Mouse (Mus musculus) limb, embryonic 11.5 days (tissue): Measurements from ENCODE around the gene Ly75. TPM values are rescaled to one million over a fixed set of nuclear protein-coding genes. Genes with fewer than 3 reads are reported as not detected.

Source experiments
- ATAC-seq: fragments of 200-750 bp; cut with Nextera tagmentation; 2 replicates; pipeline ENCODE4 v1.8.0; 2017; ENCODE audit warnings: low read depth; ENCODE audit not compliant: insufficient number of reproducible peaks, low FRiP score, low TSS enrichment
- DNase-seq: peaks from one replicate; pipeline ENCODE4 v3.0.0-alpha.2; 2015; ENCODE audit warnings: low spot score
- H3K27ac ChIP-seq: fragments of 300-500 bp; sonication (generic); replicated peaks from 2 replicates; pipeline ENCODE4 v1.5.1; 2014; ENCODE audit warnings: low read depth, mild to moderate bottlenecking, low read length
- H3K27me3 ChIP-seq: fragments of 300-500 bp; sonication (generic); 2 replicates; pipeline ENCODE4 v1.6.1; 2014; ENCODE audit warnings: mild to moderate bottlenecking, low read length, mixed read lengths; ENCODE audit not compliant: control insufficient read depth, insufficient read depth
- H3K36me3 ChIP-seq: fragments of 300-500 bp; sonication (generic); 2 replicates; pipeline ENCODE4 v1.6.1; 2014; ENCODE audit warnings: mild to moderate bottlenecking, low read length, moderate library complexity, mixed read lengths; ENCODE audit not compliant: control insufficient read depth, insufficient read depth
- H3K4me1 ChIP-seq: fragments of 300-500 bp; sonication (generic); 2 replicates; pipeline ENCODE4 v1.6.1; 2014; ENCODE audit warnings: low read length, mixed read lengths; ENCODE audit not compliant: control insufficient read depth, insufficient read depth
- H3K4me2 ChIP-seq: fragments of 300-500 bp; sonication (generic); 2 replicates; pipeline ENCODE4 v1.6.1; 2014; ENCODE audit warnings: low read depth, mild to moderate bottlenecking, moderate library complexity; ENCODE audit not compliant: severe bottlenecking
- H3K4me3 ChIP-seq: fragments of 300-500 bp; sonication (generic); 2 replicates; pipeline ENCODE4 v1.5.1; 2014; ENCODE audit warnings: low read depth, low read length
- H3K9ac ChIP-seq: fragments of 300-500 bp; sonication (generic); 2 replicates; pipeline ENCODE4 v1.6.1; 2014; ENCODE audit warnings: mild to moderate bottlenecking, low read length
- H3K9me3 ChIP-seq: fragments of 300-500 bp; sonication (generic); 2 replicates; pipeline ENCODE4 v1.6.1; 2016; ENCODE audit warnings: low read length; ENCODE audit not compliant: control insufficient read depth
- WGBS: fragments of 180-500 bp; shearing (Covaris S2); extraction: QIAGEN DNeasy Blood & Tissue Kit; methylation state at CpG from one replicate; pipeline ENCODE4 v1.1.7; 2014; 5-methylcytosine and 5-hydroxymethylcytosine counted together
- polyA plus RNA-seq: library from polyadenylated mRNA; unstranded; fragments of >200 nt; fragmentation: Nextera tagmentation; extraction: Ambion mirVana; gene quantifications from 2 replicates; pipeline ENCODE4 v1.2.1, GENCODE M21; 2014

The Ly75 gene
- polyA plus RNA-seq, 1 experiment from 2014 or later: 6.3 TPM

DNA sequence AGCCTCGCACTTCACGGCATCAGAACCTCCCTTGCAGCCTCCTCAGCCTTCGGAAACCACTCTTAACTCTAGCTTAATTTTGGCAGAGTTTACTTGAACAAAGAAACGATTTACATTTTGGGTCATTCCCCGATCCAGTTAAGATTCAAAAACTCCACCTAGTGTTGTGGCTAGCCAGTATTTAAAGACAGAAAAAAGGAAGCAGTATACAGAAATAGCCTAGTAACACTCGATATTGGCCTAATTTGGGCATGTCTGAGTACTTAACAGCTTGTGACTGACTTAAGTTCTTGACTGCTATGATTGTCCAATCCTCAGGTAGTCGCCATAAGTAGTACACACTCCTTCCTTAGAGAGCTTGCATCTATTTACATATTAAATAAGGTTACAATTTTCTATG, 56.2 kb downstream of the Ly75 start:
- Histone ChIP-seq H3K27ac (no peak overlapping the region), H3K9me3 (no peaks in the 10 kb centered on the region), H3K36me3 (no peaks in the 10 kb centered on the region), H3K27me3 (no peaks in the 10 kb centered on the region), H3K4me1 (no peaks in the 10 kb centered on the region), H3K4me2 (no peak overlapping the region), H3K9ac (no peak overlapping the region), H3K4me3 (no peak overlapping the region)
- DNase-seq (no peak), ATAC-seq (no peak)
- WGBS: 93% methylated on average over 7 of the region's 7 CpGs

DNA sequence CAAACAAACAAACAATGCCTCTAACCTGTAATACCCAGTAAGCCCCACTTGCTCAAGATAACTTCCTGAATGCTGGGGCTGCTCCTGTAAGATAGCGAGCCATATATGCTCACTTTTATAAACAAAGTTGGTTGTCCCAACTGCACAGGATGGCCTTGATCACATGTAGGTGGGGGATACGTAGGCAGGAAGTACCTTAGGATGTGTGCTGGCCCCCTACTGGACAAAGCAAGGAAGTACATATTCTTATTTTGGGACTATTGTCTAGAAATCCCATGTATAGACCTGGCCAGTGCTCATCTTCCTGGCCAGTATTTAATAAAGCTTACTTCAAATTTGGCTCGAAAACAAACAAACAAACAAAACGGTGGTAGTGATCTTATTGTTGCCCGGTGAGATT, 59.7 kb downstream of the Ly75 start:
- no peak overlapping the region for H3K4me2 ChIP-seq
- no peak for ATAC-seq
- H3K4me1 ChIP-seq: no peaks in the 10 kb centered on the region
- H3K36me3 ChIP-seq: no peaks in the 10 kb centered on the region
- no peak for DNase-seq
- 84% methylated on average over 5 of the region's 5 CpGs for WGBS
- H3K27me3 ChIP-seq: no peaks in the 10 kb centered on the region
- H3K27ac ChIP-seq: no peak overlapping the region
- H3K9ac ChIP-seq: no peak overlapping the region
- H3K4me3 ChIP-seq: no peak overlapping the region
- no peaks in the 10 kb centered on the region for H3K9me3 ChIP-seq

- 65% methylated on average over 6 of the region's 6 CpGs for WGBS
- Histone ChIP-seq H3K27me3 (no peaks in the 10 kb centered on the region), H3K4me1 (no peaks in the 10 kb centered on the region), H3K36me3 (no peaks in the 10 kb centered on the region), H3K4me2 (no peak overlapping the region), H3K9me3 (no peaks in the 10 kb centered on the region), H3K27ac (no peak overlapping the region), H3K4me3 (no peak overlapping the region), H3K9ac (no peak overlapping the region)
- no peak for DNase-seq
- no peak for ATAC-seq
Measured at GRCm38 (mm10) chr2:60322031-60322726, 60.9 kb downstream of the Ly75 start.

GRCm38 (mm10) chr2:60303796-60304195, 79.3 kb downstream of the Ly75 start:
- WGBS: 80% methylated on average over 4 of the region's 4 CpGs
- Histone ChIP-seq H3K27ac (no peak overlapping the region), H3K4me3 (no peak overlapping the region), H3K9ac (no peak overlapping the region), H3K4me1 (no peaks in the 10 kb centered on the region), H3K36me3 (no peaks in the 10 kb centered on the region), H3K4me2 (no peak overlapping the region), H3K9me3 (no peaks in the 10 kb centered on the region), H3K27me3 (no peaks in the 10 kb centered on the region)
- ATAC-seq (no peak), DNase-seq (no peak)

DNA sequence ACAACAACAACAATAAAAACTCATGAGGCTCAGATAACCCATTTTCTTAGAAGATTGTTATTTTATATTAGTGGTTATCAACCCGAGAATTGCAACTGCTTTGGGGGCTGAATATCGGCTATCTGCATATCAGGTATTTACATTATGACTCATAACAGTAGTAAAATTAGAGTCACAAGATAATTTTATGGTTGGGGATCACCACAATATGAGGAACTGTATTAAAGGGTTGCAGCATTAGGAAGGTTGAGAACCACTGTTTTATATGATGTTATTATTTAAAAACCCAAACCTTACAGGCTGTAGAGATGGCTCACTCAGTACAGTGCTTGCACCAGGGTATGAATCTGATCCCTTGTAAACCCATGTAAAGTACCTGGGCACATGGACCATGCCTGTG, 83.8 kb downstream of the Ly75 start:
- Histone ChIP-seq H3K4me1 (no peaks in the 10 kb centered on the region), H3K27me3 (no peaks in the 10 kb centered on the region), H3K36me3 (no peaks in the 10 kb centered on the region), H3K9me3 (no peaks in the 10 kb centered on the region), H3K4me3 (no peak overlapping the region), H3K27ac (no peak overlapping the region), H3K9ac (no peak overlapping the region), H3K4me2 (no peak overlapping the region)
- ATAC-seq (no peak), DNase-seq (no peak)
- 96% methylated on average over 2 of the region's 2 CpGs for WGBS

- Histone ChIP-seq H3K4me2 (no peak overlapping the region), H3K27ac (no peak overlapping the region), H3K4me1 (no peaks in the 10 kb centered on the region), H3K9ac (no peak overlapping the region), H3K27me3 (no peaks in the 10 kb centered on the region), H3K9me3 (no peaks in the 10 kb centered on the region), H3K4me3 (no peak overlapping the region), H3K36me3 (no peaks in the 10 kb centered on the region)
- WGBS: 75% methylated on average over 3 of the region's 3 CpGs
- no peak for ATAC-seq
- DNase-seq: no peak
Measured at GRCm38 (mm10) chr2:60298266-60298665, 84.8 kb downstream of the Ly75 start.

- Histone ChIP-seq H3K4me1 (no peaks in the 10 kb centered on the region), H3K27me3 (no peaks in the 10 kb centered on the region), H3K4me2 (no peak overlapping the region), H3K9ac (no peak overlapping the region), H3K4me3 (no peak overlapping the region), H3K36me3 (no peaks in the 10 kb centered on the region), H3K9me3 (no peaks in the 10 kb centered on the region), H3K27ac (no peak overlapping the region)
- no peak for DNase-seq
- no peak for ATAC-seq
- 76% methylated on average over 4 of the region's 4 CpGs for WGBS
Measured at GRCm38 (mm10) chr2:60291381-60291780, 91.7 kb downstream of the Ly75 start.

DNA sequence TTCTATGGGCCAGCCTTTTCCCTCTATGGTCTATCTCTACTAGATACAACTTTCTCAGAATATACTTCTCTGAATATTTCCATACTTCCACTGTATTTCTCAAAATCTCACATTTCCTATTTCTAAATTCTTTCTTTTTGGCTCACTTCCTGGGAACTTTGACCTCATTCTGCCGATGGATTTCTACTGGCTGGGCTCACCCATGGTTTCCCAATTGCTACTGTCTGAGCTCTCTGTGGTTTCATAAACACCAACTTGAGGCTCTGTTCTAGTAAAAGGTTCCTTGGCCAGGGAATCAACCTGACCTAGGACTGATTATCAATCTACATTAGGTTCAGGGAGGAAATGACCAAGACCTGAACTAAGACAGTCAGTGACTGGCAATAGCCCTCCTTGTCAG, 93.7 kb downstream of the Ly75 start:
- no peak overlapping the region for H3K27ac ChIP-seq
- no peak overlapping the region for H3K4me3 ChIP-seq
- no peak overlapping the region for H3K9ac ChIP-seq
- no peaks in the 10 kb centered on the region for H3K4me1 ChIP-seq
- H3K36me3 ChIP-seq: no peaks in the 10 kb centered on the region
- ATAC-seq (no peak), DNase-seq (no peak)
- no peaks in the 10 kb centered on the region for H3K27me3 ChIP-seq
- H3K4me2 ChIP-seq: no peak overlapping the region
- H3K9me3 ChIP-seq: no peaks in the 10 kb centered on the region
- WGBS: 88% methylated on average over 1 of the region's 1 CpGs

DNA sequence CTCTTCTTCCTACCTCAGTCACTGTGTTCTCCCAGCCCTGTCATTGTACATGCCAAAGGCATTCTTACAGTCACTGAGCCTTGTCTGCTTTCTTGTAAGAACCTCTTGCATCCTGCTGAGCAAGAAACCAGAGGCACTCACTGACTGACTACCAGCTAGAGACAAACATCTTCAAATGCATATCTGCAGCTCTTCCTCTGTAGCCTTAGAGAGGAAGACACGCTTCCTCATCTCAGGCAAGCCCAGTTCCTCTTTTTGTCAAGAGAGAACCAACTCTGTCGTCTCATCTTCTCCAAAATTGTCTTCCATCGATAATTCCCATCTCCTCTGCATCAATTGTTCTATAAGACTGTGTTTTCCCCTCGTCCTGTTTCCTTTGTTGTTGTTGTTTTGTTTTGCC, 94.5 kb downstream of the Ly75 start:
- no peak overlapping the region for H3K4me2 ChIP-seq

More for the DNA sequence above, 94.5 kb downstream of the Ly75 start:
- H3K4me1 ChIP-seq: no peaks in the 10 kb centered on the region
- ATAC-seq: no peak
- H3K27ac ChIP-seq: no peak overlapping the region
- H3K36me3 ChIP-seq: no peaks in the 10 kb centered on the region
- WGBS: 82% methylated on average over 4 of the region's 4 CpGs
- no peaks in the 10 kb centered on the region for H3K27me3 ChIP-seq
- H3K9ac ChIP-seq: no peak overlapping the region
- DNase-seq: no peak
- H3K4me3 ChIP-seq: no peak overlapping the region
- no peaks in the 10 kb centered on the region for H3K9me3 ChIP-seq
